Mouse (Mus musculus) forebrain, embryonic 14.5 days (tissue): ENCODE measurements at regions not wholly inside any gene's neighbourhood (a gene's known extent, or its start where the extent isn't known, plus 50 kb on each side); places are given as distances from the start of the nearest gene placed in this dataset.
A peak's percentile ranks its signal among the peaks of the same experiment; 100 is the strongest.

Experiments used
- ATAC-seq: fragments of 200-750 bp; cut with Nextera tagmentation; 2 replicates; pipeline ENCODE4 v1.8.0; 2017; ENCODE audit warnings: mild to moderate bottlenecking, moderate library complexity
- DNase-seq: peaks from one replicate; pipeline ENCODE4 v3.0.0-alpha.2; 2015; ENCODE audit warnings: low spot score
- H3K27ac ChIP-seq: fragments of 300-500 bp; sonication (generic); 2 replicates; pipeline ENCODE4 v1.5.1; 2014; ENCODE audit warnings: low read depth, mild to moderate bottlenecking, control low read depth, low read length, moderate library complexity
- H3K27me3 ChIP-seq: fragments of 300-500 bp; sonication (generic); replicated peaks from 2 replicates; pipeline ENCODE4 v1.6.1; 2014; ENCODE audit warnings: low read length, control low read depth, mixed read lengths; ENCODE audit not compliant: control insufficient read depth, insufficient read depth
- H3K36me3 ChIP-seq: fragments of 300-500 bp; sonication (generic); 2 replicates; pipeline ENCODE4 v1.6.1; 2014; ENCODE audit warnings: low read length, control low read depth; ENCODE audit not compliant: control insufficient read depth, insufficient read depth
- H3K4me1 ChIP-seq: fragments of 300-500 bp; sonication (generic); 2 replicates; pipeline ENCODE4 v1.6.1; 2014; ENCODE audit warnings: antibody characterized with exemption, low read length, control low read depth; ENCODE audit not compliant: control insufficient read depth, insufficient read depth
- H3K4me2 ChIP-seq: fragments of 300-500 bp; sonication (generic); 2 replicates; pipeline ENCODE4 v1.6.1; 2014; ENCODE audit warnings: mild to moderate bottlenecking, control low read depth, low read length
- H3K4me3 ChIP-seq: fragments of 300-500 bp; sonication (generic); 2 replicates; pipeline ENCODE4 v1.5.1; 2014; ENCODE audit warnings: low read depth, low read length, control low read depth
- H3K9ac ChIP-seq: fragments of 300-500 bp; sonication (generic); 2 replicates; pipeline ENCODE4 v1.6.1; 2014; ENCODE audit warnings: mild to moderate bottlenecking, low read length, control low read depth, moderate library complexity
- H3K9me3 ChIP-seq: fragments of 300-500 bp; sonication (generic); replicated peaks from 2 replicates; pipeline ENCODE4 v1.6.1; 2016; ENCODE audit warnings: low read length, control low read depth, mixed read lengths; ENCODE audit not compliant: control insufficient read depth
- WGBS: fragments of 180-500 bp; shearing (Covaris S2); extraction: QIAGEN DNeasy Blood & Tissue Kit; methylation state at CpG from one replicate; pipeline ENCODE4 v1.1.7; 2014; 5-methylcytosine and 5-hydroxymethylcytosine counted together

- H3K9me3 ChIP-seq, result no peaks in the 10 kb centered on the region
- no peak overlapping the region for H3K4me3 ChIP-seq
- H3K9ac ChIP-seq, result no peak overlapping the region
- DNase-seq (peak; percentile 47), ATAC-seq (peak; percentile 78; the same call in 1 of the 2 replicates)
- H3K27me3 ChIP-seq, result no peaks in the 10 kb centered on the region
- H3K36me3 ChIP-seq, result no peaks in the 10 kb centered on the region
- no peak overlapping the region for H3K4me2 ChIP-seq
- H3K27ac ChIP-seq, result no peak overlapping the region
- H3K4me1 ChIP-seq, result no peaks in the 10 kb centered on the region
These were observed 3901.7 kb downstream of the 9330182O14Rik start for GRCm38 (mm10) chr15:44035900-44036299.

DNA sequence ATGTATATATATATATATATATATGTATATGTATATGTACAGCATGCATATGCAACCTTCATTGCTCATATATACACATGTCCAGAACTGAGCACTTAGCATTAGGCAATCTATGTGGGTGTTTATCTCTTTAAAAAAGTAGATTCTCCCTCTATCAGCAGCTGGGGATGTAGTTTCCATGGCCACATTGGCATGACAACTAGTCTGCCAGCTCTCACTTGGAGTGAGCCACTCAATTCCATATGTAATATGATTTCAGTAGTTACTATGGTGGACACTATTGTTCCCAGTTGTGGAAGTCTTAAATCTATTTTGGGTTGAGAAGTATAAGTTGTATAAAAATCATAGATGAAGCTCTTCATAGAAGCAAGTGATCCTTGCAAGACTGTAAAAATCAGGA is 3903.7 kb downstream of the 9330182O14Rik start:
- Histone ChIP-seq H3K9ac (no peak overlapping the region), H3K36me3 (no peaks in the 10 kb centered on the region), H3K4me1 (no peaks in the 10 kb centered on the region), H3K27ac (no peak overlapping the region), H3K4me2 (no peak overlapping the region), H3K27me3 (no peaks in the 10 kb centered on the region), H3K4me3 (no peak overlapping the region), H3K9me3 (no peaks in the 10 kb centered on the region)
- ATAC-seq (no peak), DNase-seq (peak; percentile 3)

DNA sequence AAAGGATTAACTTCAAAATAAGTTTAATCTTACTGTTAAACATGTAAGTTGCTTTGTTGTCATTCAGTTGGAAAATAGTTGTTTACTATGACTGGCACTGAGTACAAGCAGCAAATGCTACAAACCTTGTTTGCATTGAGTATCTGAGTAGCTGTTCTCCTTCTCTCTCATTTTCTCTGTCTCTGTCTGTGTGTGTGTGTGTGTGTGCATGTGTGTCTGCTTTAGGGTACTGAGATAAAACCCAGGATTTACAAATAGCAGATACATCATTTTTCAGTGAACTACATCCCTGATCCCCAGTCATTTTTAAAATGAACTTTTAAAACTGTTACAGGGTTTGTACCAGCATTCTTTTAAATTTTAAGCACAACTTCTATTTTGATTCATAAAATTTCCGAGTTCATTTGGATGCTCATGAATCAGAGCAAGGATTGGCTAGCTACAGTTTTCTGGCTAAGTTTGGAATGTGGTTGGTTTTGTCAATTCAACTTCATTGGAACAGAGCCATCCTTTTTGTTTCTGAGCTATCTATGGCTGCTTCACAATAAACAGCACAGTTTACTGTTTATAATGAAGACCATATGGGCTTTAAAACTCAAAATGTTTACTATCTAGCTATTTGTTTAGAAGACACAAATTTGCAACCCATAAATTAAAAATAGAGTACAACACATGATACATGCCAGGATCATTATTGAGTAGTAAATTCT is 3916.6 kb downstream of the 9330182O14Rik start:
- Histone ChIP-seq H3K9ac (no peak overlapping the region), H3K4me3 (no peak overlapping the region), H3K36me3 (no peaks in the 10 kb centered on the region), H3K4me1 (no peaks in the 10 kb centered on the region), H3K4me2 (no peak overlapping the region), H3K27me3 (no peaks in the 10 kb centered on the region), H3K9me3 (no peaks in the 10 kb centered on the region), H3K27ac (no peak overlapping the region)
- ATAC-seq, result no peak
- 73% methylated on average over 1 of the region's 1 CpGs for WGBS
- DNase-seq, result peak; percentile 31

- no peaks in the 10 kb centered on the region for H3K4me1 ChIP-seq
- H3K36me3 ChIP-seq, result no peaks in the 10 kb centered on the region
- DNase-seq, result no peak
- H3K4me2 ChIP-seq, result no peak overlapping the region
- no peak overlapping the region for H3K9ac ChIP-seq
- H3K9me3 ChIP-seq, result no peaks in the 10 kb centered on the region
- WGBS, result 87% methylated on average over 2 of the region's 2 CpGs
- no peak for ATAC-seq
- no peak overlapping the region for H3K4me3 ChIP-seq
- no peak overlapping the region for H3K27ac ChIP-seq
- H3K27me3 ChIP-seq, result no peaks in the 10 kb centered on the region
These were observed 3930.7 kb downstream of the 9330182O14Rik start for GRCm38 (mm10) chr15:44064855-44065254.

DNA sequence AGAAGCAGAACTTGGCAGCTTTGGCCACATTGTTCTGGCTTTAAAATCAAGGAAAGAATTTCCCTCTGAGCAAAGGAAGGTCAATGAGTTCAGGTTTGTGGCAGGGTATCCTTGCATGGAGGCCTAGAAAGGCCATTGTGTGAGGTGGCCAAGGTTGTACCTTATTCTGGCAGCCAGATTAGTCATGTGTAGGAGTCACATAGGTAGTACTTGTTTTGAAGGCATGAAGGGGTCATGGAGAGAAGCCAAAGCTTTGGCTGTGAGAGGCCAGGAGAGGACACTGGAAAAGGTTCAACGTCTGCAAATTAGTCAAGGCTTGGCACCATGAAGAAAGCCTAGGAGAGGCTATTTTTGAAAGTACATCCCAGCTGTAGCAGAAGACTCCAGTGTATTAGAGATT is 3949.5 kb downstream of the 9330182O14Rik start:
- Histone ChIP-seq H3K36me3 (no peaks in the 10 kb centered on the region), H3K4me2 (no peak overlapping the region), H3K27me3 (no peaks in the 10 kb centered on the region), H3K27ac (no peak overlapping the region), H3K4me3 (no peak overlapping the region), H3K4me1 (no peaks in the 10 kb centered on the region), H3K9me3 (no peaks in the 10 kb centered on the region), H3K9ac (no peak overlapping the region)
- DNase-seq (no peak), ATAC-seq (no peak)
- WGBS, result 82% methylated on average over 1 of the region's 1 CpGs

- WGBS, result 59% methylated on average over 2 of the region's 2 CpGs
- Histone ChIP-seq H3K4me1 (no peaks in the 10 kb centered on the region), H3K9ac (no peak overlapping the region), H3K36me3 (no peaks in the 10 kb centered on the region), H3K4me2 (no peak overlapping the region), H3K4me3 (no peak overlapping the region), H3K27me3 (no peaks in the 10 kb centered on the region), H3K9me3 (no peaks in the 10 kb centered on the region), H3K27ac (no peak overlapping the region)
- DNase-seq (peak; percentile 54), ATAC-seq (peak; percentile 66; the same call in 1 of the 2 replicates)
These were observed 3978.3 kb downstream of the 9330182O14Rik start for GRCm38 (mm10) chr15:44112328-44112944.

GRCm38 (mm10) chr15:44134213-44134612 is 4000.0 kb downstream of the 9330182O14Rik start:
- ATAC-seq, result peak; percentile 67; the same call in 1 of the 2 replicates
- H3K9ac ChIP-seq, result no peak overlapping the region

More at GRCm38 (mm10) chr15:44134213-44134612, 4000.0 kb downstream of the 9330182O14Rik start:
- Histone ChIP-seq H3K4me3 (no peak overlapping the region), H3K36me3 (no peaks in the 10 kb centered on the region), H3K4me2 (no peak overlapping the region), H3K27me3 (no peaks in the 10 kb centered on the region), H3K9me3 (no peaks in the 10 kb centered on the region), H3K4me1 (no peaks in the 10 kb centered on the region), H3K27ac (no peak overlapping the region)
- DNase-seq, result peak; percentile 23
- 81% methylated on average over 1 of the region's 1 CpGs for WGBS
